Mouse (Mus musculus) MEL (cell line): ENCODE results near the gene Stx6. TPM values are rescaled to one million over a fixed set of nuclear protein-coding genes. Genes with fewer than 3 reads are reported as not detected.

Source experiments
- DNase-seq: peaks from one replicate; pipeline ENCODE4 v3.0.0; 2011; ENCODE audit warnings: low read depth, low spot score
- H3K27ac ChIP-seq: 2 replicates; pipeline ENCODE4 v1.5.1; 2012; ENCODE audit warnings: low read depth, mild to moderate bottlenecking, control low read depth, low read length, moderate library complexity; ENCODE audit not compliant: control insufficient read depth
- H3K27me3 ChIP-seq, 2 experiments: fragments of 150-350 bp in 1 of 2; sonication (generic) in 1 of 2; 2 replicates each; pipeline ENCODE4 v1.6.1; 2012; ENCODE audit warnings: low read length in 2 of 2, mild to moderate bottlenecking in 2 of 2, improper control_type of control experiment in 1 of 2, moderate library complexity in 1 of 2; ENCODE audit not compliant: insufficient read depth in 2 of 2, control insufficient read depth in 1 of 2
- H3K36me3 ChIP-seq, 2 experiments: 2 replicates each; pipeline ENCODE4 v1.6.1; 2012 to 2014; ENCODE audit warnings: low read length in 2 of 2, improper control_type of control experiment in 1 of 2, inconsistent platforms in 1 of 2, mild to moderate bottlenecking in 1 of 2; ENCODE audit not compliant: insufficient read depth in 2 of 2, control insufficient read depth in 1 of 2
- H3K4me1 ChIP-seq, 2 experiments: fragments of 150-350 bp in 1 of 2; sonication (generic) in 1 of 2; 2 replicates each; pipeline ENCODE4 v1.6.1; 2012; ENCODE audit warnings: low read length in 2 of 2, improper control_type of control experiment in 1 of 2, mild to moderate bottlenecking in 1 of 2; ENCODE audit not compliant: insufficient read depth in 2 of 2, control insufficient read depth in 1 of 2
- H3K4me3 ChIP-seq, 2 experiments: fragments of 150-350 bp in 1 of 2; sonication (generic) in 1 of 2; 2 replicates each; pipeline ENCODE4 v1.5.1; 2012; ENCODE audit warnings: low read depth in 2 of 2, low read length in 2 of 2, mild to moderate bottlenecking in 2 of 2, moderate library complexity in 2 of 2, control low read depth in 1 of 2, improper control_type of control experiment in 1 of 2; ENCODE audit not compliant: control insufficient read depth in 1 of 2, insufficient read depth in 1 of 2
- H3K79me2 ChIP-seq: 2 replicates; pipeline ENCODE4 v1.6.1; 2012; ENCODE audit warnings: mild to moderate bottlenecking, low read length, moderate library complexity; ENCODE audit not compliant: control insufficient read depth, poor library complexity, insufficient read depth
- H3K9ac ChIP-seq: 2 replicates; pipeline ENCODE4 v1.6.1; 2012; ENCODE audit warnings: low read depth, mild to moderate bottlenecking, control low read depth, low read length, moderate library complexity; ENCODE audit not compliant: control insufficient read depth, poor library complexity, severe bottlenecking
- H3K9me3 ChIP-seq: fragments of 150-350 bp; sonication (generic); replicated peaks from 2 replicates; pipeline ENCODE4 v1.6.1; 2012; ENCODE audit warnings: mild to moderate bottlenecking, low read length, improper control_type of control experiment, moderate library complexity; ENCODE audit not compliant: insufficient read depth
- CHD1 ChIP-seq: IDR thresholded peaks from 2 replicates; pipeline ENCODE4 v1.6.1; 2012; ENCODE audit warnings: low read depth, mild to moderate bottlenecking, inconsistent platforms, low read length, improper control_type of control experiment
- CHD2 ChIP-seq: IDR thresholded peaks from 2 replicates; pipeline ENCODE4 v1.6.1; 2011; ENCODE audit warnings: low read length, improper control_type of control experiment
- E2F4 ChIP-seq: IDR thresholded peaks from 2 replicates; pipeline ENCODE4 v1.6.1; 2011; ENCODE audit warnings: low read depth, low read length, improper control_type of control experiment, borderline replicate concordance
- ETS1 ChIP-seq: IDR thresholded peaks from 2 replicates; pipeline ENCODE4 v1.6.1; 2012; ENCODE audit warnings: low read depth, mild to moderate bottlenecking, inconsistent platforms, low read length, improper control_type of control experiment, moderate library complexity
- GABPA ChIP-seq: IDR thresholded peaks from 2 replicates; pipeline ENCODE4 v1.6.1; 2012; ENCODE audit warnings: low read depth, mild to moderate bottlenecking, inconsistent platforms, low read length, improper control_type of control experiment, moderate library complexity
- GATA1 ChIP-seq: IDR thresholded peaks from 2 replicates; pipeline ENCODE4 v1.6.1; 2011; ENCODE audit warnings: low read depth, low read length, improper control_type of control experiment
- HCFC1 ChIP-seq: IDR thresholded peaks from 2 replicates; pipeline ENCODE4 v1.6.1; 2012; ENCODE audit warnings: low read depth, mild to moderate bottlenecking, inconsistent platforms, low read length, improper control_type of control experiment, moderate library complexity
- JUND ChIP-seq: IDR thresholded peaks from 2 replicates; pipeline ENCODE4 v1.6.1; 2011; ENCODE audit warnings: low read depth, mild to moderate bottlenecking, improper control_type of control experiment, low read length
- MAFK ChIP-seq: IDR thresholded peaks from 2 replicates; pipeline ENCODE4 v1.6.1; 2011; ENCODE audit warnings: low read depth, mild to moderate bottlenecking, low read length, improper control_type of control experiment, borderline replicate concordance
- MAX ChIP-seq: IDR thresholded peaks from 2 replicates; pipeline ENCODE4 v1.6.1; 2011; ENCODE audit warnings: low read length, improper control_type of control experiment
- MAZ ChIP-seq: IDR thresholded peaks from 2 replicates; pipeline ENCODE4 v1.6.1; 2012; ENCODE audit warnings: low read depth, mild to moderate bottlenecking, inconsistent platforms, low read length, improper control_type of control experiment
- MEF2A ChIP-seq: IDR thresholded peaks from 2 replicates; pipeline ENCODE4 v1.6.1; 2014; ENCODE audit warnings: low read depth, mild to moderate bottlenecking, inconsistent platforms, low read length, improper control_type of control experiment; ENCODE audit not compliant: poor library complexity, insufficient replicate concordance, severe bottlenecking; ENCODE audit errors: extremely low read depth
- MYB ChIP-seq: IDR thresholded peaks from 2 replicates; pipeline ENCODE4 v1.6.1; 2011; ENCODE audit warnings: mild to moderate bottlenecking, low read depth, low read length, improper control_type of control experiment
- NELFE ChIP-seq: IDR thresholded peaks from 2 replicates; pipeline ENCODE4 v1.6.1; 2011; ENCODE audit warnings: low read depth, low read length, improper control_type of control experiment
- NRF1 ChIP-seq: IDR thresholded peaks from 2 replicates; pipeline ENCODE4 v1.6.1; 2014; ENCODE audit warnings: low read depth, mild to moderate bottlenecking, inconsistent platforms, low read length, improper control_type of control experiment, moderate library complexity; ENCODE audit not compliant: poor library complexity, insufficient read depth, severe bottlenecking
- POLR2A ChIP-seq, 2 experiments: IDR thresholded peaks; 2 replicates each; pipeline ENCODE4 v1.6.1; 2011 to 2012; ENCODE audit warnings: low read length in 2 of 2, mild to moderate bottlenecking in 2 of 2, control low read depth in 1 of 2, improper control_type of control experiment in 1 of 2, low read depth in 1 of 2, moderate library complexity in 1 of 2; ENCODE audit not compliant: control insufficient read depth in 1 of 2, insufficient read depth in 1 of 2, poor library complexity in 1 of 2
- POLR2AphosphoS2 ChIP-seq: IDR thresholded peaks from 2 replicates; pipeline ENCODE4 v1.6.1; 2011; ENCODE audit warnings: low read length, improper control_type of control experiment
- POLR2AphosphoS5 ChIP-seq: IDR thresholded peaks from 2 replicates; pipeline ENCODE4 v1.6.1; 2012; ENCODE audit warnings: low read depth, borderline replicate concordance, mild to moderate bottlenecking, inconsistent platforms, low read length, moderate library complexity, mixed read lengths
- RAD21 ChIP-seq: IDR thresholded peaks from 2 replicates; pipeline ENCODE4 v1.6.1; 2011; ENCODE audit warnings: mild to moderate bottlenecking, low read depth, low read length, improper control_type of control experiment
- RCOR1 ChIP-seq: IDR thresholded peaks from 2 replicates; pipeline ENCODE4 v1.6.1; 2012; ENCODE audit warnings: low read depth, mild to moderate bottlenecking, inconsistent platforms, low read length, improper control_type of control experiment
- SIN3A ChIP-seq: IDR thresholded peaks from 2 replicates; pipeline ENCODE4 v1.6.1; 2012; ENCODE audit warnings: low read length, improper control_type of control experiment, inconsistent platforms
- SMC3 ChIP-seq: IDR thresholded peaks from 2 replicates; pipeline ENCODE4 v1.6.1; 2011; ENCODE audit warnings: low read depth, low read length, improper control_type of control experiment
- TBP ChIP-seq: IDR thresholded peaks from 2 replicates; pipeline ENCODE4 v1.8.0; 2011; ENCODE audit warnings: low read depth, low read length, improper control_type of control experiment
- USF1 ChIP-seq: IDR thresholded peaks from 2 replicates; pipeline ENCODE4 v1.6.1; 2014; ENCODE audit warnings: low read depth, mild to moderate bottlenecking, inconsistent platforms, low read length, improper control_type of control experiment, moderate library complexity
- polyA plus RNA-seq, 2 experiments: library from polyadenylated mRNA; stranded (reverse) in 1 of 2; unstranded in 1 of 2; fragments of >175 nt in 1 of 2; fragments of >200 nt in 1 of 2; gene quantifications; 2 replicates each; pipeline versions ENCODE4 v1.2.1 to v1.2.4; 2012; ENCODE audit warnings: low replicate concordance in 2 of 2, low read depth in 1 of 2; ENCODE audit not compliant: insufficient read length in 2 of 2, insufficient read depth in 1 of 2, missing spikeins in 1 of 2
- total RNA-seq: library from RNA; depleted of rRNA; stranded (reverse); fragments of 300-350 nt; gene quantifications from 2 replicates; pipeline ENCODE4 v1.2.3, GENCODE M21; 2012

Stx6 gene
- total and polyA plus RNA-seq, 3 experiments = 18.1 to 38.4 TPM; not detected in 1

GRCm38 (mm10) chr1:155201373-155201879, 42.9 kb downstream of the Stx6 start (continued):
- TF ChIP-seq TBP (peak; percentile 47; the same call in 1 of the 2 replicates), POLR2A (IDR thresholded peaks at IDR 0.05; ENCODE audit: control insufficient read depth in 1 of 2, insufficient read depth in 1 of 2, low read depth in 1 of 2, low read length in 2 of 2, poor library complexity in 1 of 2) (peak in 1 of 2 experiments; percentile 51; a peak in 1 of 4 replicates), GATA1 (peak; percentile 94), GABPA (no peak), RCOR1 (peak; percentile 83), SMC3 (no peak), E2F4 (no peak), MYB (peak; percentile 83), NELFE (peak; percentile 58), NRF1 (peak; percentile 95), RAD21 (no peak), ETS1 (peak; percentile 78), POLR2AphosphoS2 (no peak), POLR2AphosphoS5 (no peak), HCFC1 (peak; percentile 21; the same call in 1 of the 2 replicates), CHD2 (no peak), MAFK (peak; percentile 35; the same call in 1 of the 2 replicates), MEF2A (no peak), MAZ (peak; percentile 77)
- TF ChIP-seq, all 39 proteins: peak for 21

DNA sequence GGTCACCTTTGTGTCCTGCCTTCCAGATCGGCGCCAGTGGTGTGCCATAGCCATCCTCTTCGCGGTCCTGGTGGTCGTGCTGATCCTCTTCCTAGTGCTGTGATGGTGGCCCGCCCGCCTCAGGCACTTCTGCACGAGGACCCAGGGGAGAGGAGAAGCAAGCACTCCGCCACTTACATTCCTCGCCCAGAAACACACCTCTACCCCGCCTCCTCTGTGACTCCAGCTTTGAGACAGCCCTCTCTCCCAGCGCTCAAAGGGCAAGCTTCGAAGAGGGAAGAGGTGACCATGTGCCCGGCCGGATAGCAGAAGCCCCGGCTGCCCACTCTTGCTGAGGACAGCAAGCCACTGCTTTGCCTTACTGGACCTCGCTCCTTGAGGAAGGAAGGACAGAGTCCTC, 43.4 kb downstream of the Stx6 start:
- H3K9me3 ChIP-seq = no peaks in the 10 kb centered on the region
- TF ChIP-seq POLR2AphosphoS2 (no peak), MAX (no peak), SIN3A (no peak), MAFK (no peak), JUND (no peak), NRF1 (no peak), USF1 (no peak), POLR2AphosphoS5 (no peak), SMC3 (no peak), CHD1 (no peak)
- H3K27ac ChIP-seq = peak overlapping the region; percentile 83
- H3K27me3 ChIP-seq = no peaks in the 10 kb centered on the region
- peak overlapping the region; percentile 21 for H3K9ac ChIP-seq
- H3K79me2 ChIP-seq = no peaks in the 10 kb centered on the region
- DNase-seq = no peak
- no peak overlapping the region for H3K4me3 ChIP-seq
- peaks cover 3 to 17% of the 10 kb centered on the region in 2 experiments for H3K36me3 ChIP-seq
- peaks cover 5 to 16% of the 10 kb centered on the region in 2 experiments for H3K4me1 ChIP-seq
